Mouse (Mus musculus) testis, adult 2 months (tissue): ENCODE results near the gene Doc2a. TPM values are rescaled to one million over a fixed set of nuclear protein-coding genes. Genes with fewer than 3 reads are reported as not detected.
"Not testable (repeated sequence)": the region's sequence is repeated elsewhere in the genome, so short reads cannot be mapped to it uniquely, and the experiment has no call there.

Experiments used
- H3K27ac ChIP-seq: fragments of 200-500 bp; 2 replicates; pipeline ENCODE4 v1.5.1; 2012; ENCODE audit warnings: low read depth, low read length; ENCODE audit not compliant: control insufficient read depth, insufficient read depth
- H3K27me3 ChIP-seq: fragments of 200-500 bp; 2 replicates; pipeline ENCODE4 v1.6.1; 2012; ENCODE audit warnings: mild to moderate bottlenecking, low read length, moderate library complexity; ENCODE audit not compliant: control insufficient read depth, insufficient read depth
- H3K36me3 ChIP-seq: fragments of 200-500 bp; 2 replicates; pipeline ENCODE4 v1.6.1; 2012; ENCODE audit warnings: mild to moderate bottlenecking, low read length; ENCODE audit not compliant: control insufficient read depth, insufficient read depth
- H3K4me1 ChIP-seq: fragments of 200-500 bp; 2 replicates; pipeline ENCODE4 v1.6.1; 2012; ENCODE audit warnings: low read length; ENCODE audit not compliant: control insufficient read depth, insufficient read depth
- H3K4me3 ChIP-seq: fragments of 200-500 bp; 2 replicates; pipeline ENCODE4 v1.5.1; 2012; ENCODE audit warnings: low read depth, mild to moderate bottlenecking, low read length, moderate library complexity, mixed read lengths; ENCODE audit not compliant: control insufficient read depth
- CTCF ChIP-seq: fragments of 200-500 bp; IDR thresholded peaks from 2 replicates; pipeline ENCODE4 v1.5.1; 2012; ENCODE audit warnings: low read depth, mild to moderate bottlenecking, inconsistent platforms, low read length, moderate library complexity; ENCODE audit not compliant: control insufficient read depth, insufficient read depth, insufficient replicate concordance
- POLR2A ChIP-seq: fragments of 200-500 bp; IDR thresholded peaks from 2 replicates; pipeline ENCODE4 v1.6.1; 2012; ENCODE audit warnings: low read depth, mild to moderate bottlenecking, inconsistent platforms, low read length, moderate library complexity; ENCODE audit not compliant: control insufficient read depth
- polyA plus RNA-seq: library from polyadenylated mRNA; depleted of rRNA; stranded (reverse); fragments of >200 nt; gene quantifications from 2 replicates; pipeline ENCODE4 v1.2.3, GENCODE M21; 2012; rRNA removed

Doc2a gene
- polyA plus RNA-seq, 1 experiment = 2.2 TPM

DNA sequence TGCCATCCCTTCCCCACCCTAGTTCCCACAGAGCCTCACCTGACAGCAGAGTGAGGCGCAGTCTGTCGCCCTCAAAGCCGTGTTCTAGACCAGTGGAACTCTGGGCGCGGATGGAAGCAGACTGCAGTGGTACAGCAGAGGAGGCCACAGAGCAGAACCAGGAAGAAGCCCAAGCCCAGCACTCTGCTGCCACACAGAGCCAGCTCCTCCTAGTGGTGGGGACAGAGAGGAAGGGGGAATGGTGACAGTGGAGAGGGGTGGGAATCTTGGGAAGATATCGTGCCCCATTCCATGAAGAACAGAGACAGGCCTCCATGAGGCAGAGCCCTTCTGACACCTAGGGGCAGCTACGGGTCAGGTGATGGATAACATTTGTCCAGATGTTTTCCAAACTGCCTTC, 41.6 kb downstream of the Doc2a start:
- H3K27ac ChIP-seq = no peak overlapping the region
- peaks cover under 1% of the 10 kb centered on the region; the same call in 1 of the 2 replicates for H3K4me1 ChIP-seq
- H3K4me3 ChIP-seq = no peak overlapping the region
- peaks cover 1% of the 10 kb centered on the region; the same call in 1 of the 2 replicates for H3K36me3 ChIP-seq
- TF ChIP-seq POLR2A (no peak), CTCF (peak; percentile 18; the same call in 1 of the 2 replicates)
- H3K27me3 ChIP-seq = no peaks in the 10 kb centered on the region

DNA sequence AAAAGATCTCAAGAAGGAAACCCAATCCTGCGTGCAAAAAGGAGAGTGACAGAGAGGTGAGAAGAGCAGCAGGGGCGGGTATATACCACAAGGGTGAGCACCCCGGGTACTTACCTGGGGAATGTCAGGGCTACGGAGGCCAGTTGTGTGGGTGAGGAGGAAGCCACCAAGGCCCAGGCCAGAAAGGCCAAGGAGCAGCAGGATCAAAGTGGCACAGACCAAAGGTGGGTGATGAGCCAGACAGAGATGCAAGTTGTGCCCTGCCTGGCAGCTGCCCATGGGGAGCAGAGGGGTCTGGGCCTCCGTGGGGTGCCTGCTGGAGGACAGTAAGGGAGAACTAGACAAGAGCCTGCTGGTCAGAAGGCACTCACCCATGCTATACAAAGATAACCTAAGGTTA, 49.7 kb downstream of the Doc2a start:
- H3K27me3 ChIP-seq = no peaks in the 10 kb centered on the region
- H3K4me3 ChIP-seq = no peak overlapping the region
- peaks cover 16% of the 10 kb centered on the region for H3K4me1 ChIP-seq
- peak overlapping the region; percentile 63 for H3K27ac ChIP-seq
- TF ChIP-seq CTCF (no peak), POLR2A (no peak)
- H3K36me3 ChIP-seq = peaks cover 1% of the 10 kb centered on the region; the same call in 1 of the 2 replicates

DNA sequence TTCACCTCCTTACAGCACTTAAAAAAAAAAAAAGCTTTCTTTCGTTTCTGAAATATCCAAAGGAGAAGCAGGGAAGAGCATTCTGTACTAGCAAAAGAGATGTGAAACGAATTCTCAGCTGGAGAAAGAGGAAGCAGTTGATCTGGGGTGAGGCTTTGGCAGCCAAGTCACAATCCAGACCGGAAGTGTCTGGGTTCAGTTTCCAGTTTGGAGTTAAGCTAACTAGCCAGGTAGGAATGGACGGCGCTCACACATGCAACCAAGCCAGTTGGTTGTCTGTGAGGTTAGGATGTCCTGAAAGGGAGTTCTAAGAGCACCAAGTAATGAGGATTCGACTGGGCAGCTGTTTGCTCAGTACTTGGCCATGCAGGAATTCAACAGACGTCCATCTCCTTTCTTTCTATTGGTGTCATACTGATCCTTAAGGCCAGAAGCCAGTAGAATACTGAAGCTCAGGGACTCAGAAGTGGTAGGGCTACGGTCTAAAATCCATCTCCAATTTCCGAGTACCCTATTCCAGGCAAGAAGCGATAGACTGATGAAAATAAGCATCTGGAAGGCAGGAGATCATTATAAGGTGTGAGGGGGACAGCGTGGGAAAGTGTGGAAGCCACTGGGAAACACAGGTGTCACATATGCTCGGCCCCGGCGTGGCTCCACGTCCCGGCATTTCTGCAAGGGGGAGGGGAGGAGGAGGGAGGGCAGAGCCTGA, 50.3 kb downstream of the Doc2a start:
- Histone ChIP-seq H3K36me3 (peaks cover 1% of the 10 kb centered on the region; the same call in 1 of the 2 replicates), H3K4me1 (peaks cover 16% of the 10 kb centered on the region), H3K27ac (peak overlapping the region; percentile 80), H3K4me3 (peak overlapping the region; percentile 72), H3K27me3 (no peaks in the 10 kb centered on the region)
- TF ChIP-seq POLR2A (no peak), CTCF (no peak)

DNA sequence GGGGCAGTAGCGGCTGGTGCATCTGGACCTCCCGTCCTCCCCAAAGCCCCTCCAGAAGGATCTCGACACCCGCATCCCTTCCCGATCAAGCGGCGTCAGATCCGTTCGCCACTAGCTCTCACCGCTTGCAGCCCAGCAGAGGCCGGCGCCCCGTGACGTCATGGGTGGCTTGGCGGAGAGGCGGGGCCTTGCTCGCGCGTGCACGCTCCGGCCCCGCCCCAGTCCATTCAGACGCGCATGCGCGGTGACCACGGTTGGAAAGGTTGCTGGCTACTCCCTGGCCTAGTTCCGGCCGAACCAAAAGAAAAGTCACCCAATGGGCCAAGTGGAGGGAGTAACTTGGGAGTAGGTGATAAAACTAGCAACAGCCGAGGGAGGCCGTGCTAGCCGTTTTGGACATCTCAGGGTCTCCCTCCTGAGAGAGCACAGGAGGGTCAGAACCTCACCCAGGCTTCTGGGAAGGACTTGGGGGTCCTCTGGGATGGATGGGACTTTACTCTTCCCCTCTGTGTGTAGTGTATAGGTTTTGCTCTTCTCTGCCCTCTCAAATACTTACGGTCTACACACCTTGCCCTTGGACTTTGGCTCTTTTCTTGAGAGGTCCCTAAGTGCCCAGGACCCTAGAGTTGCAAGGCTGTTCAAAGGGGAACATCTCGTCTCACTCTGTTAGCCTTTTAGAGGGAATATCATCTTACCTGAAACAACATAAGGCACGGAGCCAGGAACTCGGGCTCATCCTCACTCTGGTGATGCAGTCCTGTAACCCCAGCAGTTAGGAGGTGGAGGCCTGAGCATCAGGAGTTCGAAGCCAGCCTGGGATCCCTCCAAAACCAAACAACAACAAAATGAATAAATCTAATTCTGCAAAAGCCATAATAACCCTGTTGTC, 51.1 kb downstream of the Doc2a start:
- Histone ChIP-seq H3K4me1 (peaks cover 16% of the 10 kb centered on the region), H3K36me3 (peaks cover 1% of the 10 kb centered on the region; the same call in 1 of the 2 replicates), H3K27ac (peak overlapping the region; percentile 80; the same call in 1 of the 2 replicates), H3K4me3 (peak overlapping the region; percentile 72), H3K27me3 (no peaks in the 10 kb centered on the region)
- TF ChIP-seq POLR2A (peak; percentile 68; the same call in 1 of the 2 replicates), CTCF (no peak)

DNA sequence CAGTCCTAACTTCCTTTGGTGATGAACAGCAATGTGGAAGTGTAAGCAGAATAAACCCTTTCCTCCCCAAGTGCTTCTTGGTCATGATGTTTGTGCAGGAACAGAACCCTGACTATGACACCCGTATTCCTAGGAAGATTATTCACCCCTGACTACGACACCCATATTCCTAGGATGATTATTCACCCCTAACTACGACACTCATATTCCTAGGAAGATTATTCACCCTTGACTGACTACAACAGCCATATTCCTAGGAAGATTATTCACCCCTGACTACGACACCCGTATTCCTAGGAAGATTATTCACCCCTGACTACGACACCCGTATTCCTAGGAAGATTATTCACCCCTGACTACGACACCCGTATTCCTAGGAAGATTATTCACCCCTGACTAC, 52.6 kb downstream of the Doc2a start:
- H3K27ac ChIP-seq, H3K4me3 ChIP-seq, H3K27me3 ChIP-seq, H3K36me3 ChIP-seq: not testable (repeated sequence)
- H3K4me1 ChIP-seq = peaks cover 16% of the 10 kb centered on the region

Other genes starting within 250 kb of the Doc2a start
- 1.4 and 2.6 TPM in 2 replicates for gene Nupr1, start 216.6 kb upstream of the Doc2a start, polyA plus RNA-seq
- 405 and 485 TPM in 2 replicates for gene Sgf29, start 198.1 kb upstream of the Doc2a start, polyA plus RNA-seq
- gene Sult1a1, start 171.0 kb upstream of the Doc2a start, polyA plus RNA-seq = 5.8 and 7.1 TPM in 2 replicates
- gene Bola2, start 152.0 kb upstream of the Doc2a start, polyA plus RNA-seq = 35.7 and 38.7 TPM in 2 replicates
- gene Slx1b, start 151.6 kb upstream of the Doc2a start, polyA plus RNA-seq = 8.3 and 9.5 TPM in 2 replicates
- gene Coro1a, start 139.6 kb upstream of the Doc2a start, polyA plus RNA-seq = 2.5 and 2.6 TPM in 2 replicates
- gene Mapk3, start 87.8 kb upstream of the Doc2a start, polyA plus RNA-seq = 337 and 349 TPM in 2 replicates
- 3.5 and 3.9 TPM in 2 replicates for gene Gdpd3, start 81.1 kb upstream of the Doc2a start, polyA plus RNA-seq
- 74.3 and 92.1 TPM in 2 replicates for gene Ypel3, start 70.5 kb upstream of the Doc2a start, polyA plus RNA-seq
- 1.1 and 1.2 TPM in 2 replicates for gene Tbx6, start 65.9 kb upstream of the Doc2a start, polyA plus RNA-seq
- gene Ppp4c, start 54.9 kb upstream of the Doc2a start, polyA plus RNA-seq = 252 and 262 TPM in 2 replicates
- 7.9 and 9.8 TPM in 2 replicates for gene Fam57b, start 49.7 kb upstream of the Doc2a start, polyA plus RNA-seq
- gene 4930451I11Rik, start 15.8 kb upstream of the Doc2a start, polyA plus RNA-seq = 103 and 114 TPM in 2 replicates
- 76.6 and 77.1 TPM in 2 replicates for gene Hirip3, start 14.6 kb downstream of the Doc2a start, polyA plus RNA-seq
- 74.1 and 80.9 TPM in 2 replicates for gene Ino80e, start 15.0 kb downstream of the Doc2a start, polyA plus RNA-seq
- gene Taok2, start 37.3 kb downstream of the Doc2a start, polyA plus RNA-seq = 43.5 and 49.4 TPM in 2 replicates
- gene Tmem219, start 75.5 kb downstream of the Doc2a start, polyA plus RNA-seq = 70.3 and 73.6 TPM in 2 replicates
- gene Kctd13, start 81.5 kb downstream of the Doc2a start, polyA plus RNA-seq = 80.0 and 85.5 TPM in 2 replicates
- gene Asphd1, start 102.2 kb downstream of the Doc2a start, polyA plus RNA-seq = 1.4 TPM in 2 replicates
- gene Sez6l2, start 103.1 kb downstream of the Doc2a start, polyA plus RNA-seq = 9.9 and 10.7 TPM in 2 replicates
- 83.3 and 84.9 TPM in 2 replicates for gene Cdipt, start 128.5 kb downstream of the Doc2a start, polyA plus RNA-seq
- gene Cdiptos, start 128.7 kb downstream of the Doc2a start, polyA plus RNA-seq = 804 and 822 TPM in 2 replicates
- 3.0 and 4.0 TPM in 2 replicates for gene Mvp, start 167.2 kb downstream of the Doc2a start, polyA plus RNA-seq
- gene Pagr1b, start 169.1 kb downstream of the Doc2a start, polyA plus RNA-seq = 0.90 and 1.2 TPM in 2 replicates
- 1.3 and 2.0 TPM in 2 replicates for gene Pagr1a, start 169.9 kb downstream of the Doc2a start, polyA plus RNA-seq
- gene Gm42742, start 173.7 kb downstream of the Doc2a start, polyA plus RNA-seq = 13.5 and 16.2 TPM in 2 replicates
- 2.7 and 3.4 TPM in 2 replicates for gene Prrt2, start 173.8 kb downstream of the Doc2a start, polyA plus RNA-seq
- gene Maz, start 179.6 kb downstream of the Doc2a start, polyA plus RNA-seq = 59.1 and 59.6 TPM in 2 replicates
- gene Kif22, start 195.1 kb downstream of the Doc2a start, polyA plus RNA-seq = 10.2 and 11.2 TPM in 2 replicates
- 0.76 and 0.93 TPM in 2 replicates for gene Zg16, start 239.9 kb downstream of the Doc2a start, polyA plus RNA-seq
- 4.6 and 4.9 TPM in 2 replicates for gene AI467606, start 243.9 kb downstream of the Doc2a start, polyA plus RNA-seq